Mouse (Mus musculus) lung, embryonic 14.5 days (tissue): ENCODE measurements around the gene Hist1h4a. TPM values are rescaled to one million over a fixed set of nuclear protein-coding genes. Genes with fewer than 3 reads are reported as not detected.
"Not testable (repeated sequence)": the region's sequence is repeated elsewhere in the genome, so short reads cannot be mapped to it uniquely, and the experiment has no call there.

Experiments
- ATAC-seq: fragments of 200-750 bp; cut with Nextera tagmentation; 2 replicates; pipeline ENCODE4 v1.8.0; 2017; ENCODE audit warnings: mild to moderate bottlenecking, moderate TSS enrichment, moderate library complexity; ENCODE audit not compliant: insufficient read depth
- DNase-seq: peaks from one replicate; pipeline ENCODE4 v3.0.0-alpha.2; 2015
- H3K27ac ChIP-seq: fragments of 300-500 bp; sonication (generic); 2 replicates; pipeline ENCODE4 v1.5.1; 2014; ENCODE audit warnings: low read depth, mild to moderate bottlenecking, moderate library complexity
- H3K27me3 ChIP-seq: fragments of 300-500 bp; sonication (generic); 2 replicates; pipeline ENCODE4 v1.6.1; 2014; ENCODE audit warnings: low read length, control low read depth; ENCODE audit not compliant: insufficient read depth
- H3K36me3 ChIP-seq: fragments of 300-500 bp; sonication (generic); 2 replicates; pipeline ENCODE4 v1.6.1; 2014; ENCODE audit warnings: control low read depth; ENCODE audit not compliant: insufficient read depth
- H3K4me1 ChIP-seq: fragments of 300-500 bp; sonication (generic); 2 replicates; pipeline ENCODE4 v1.6.1; 2014; ENCODE audit warnings: antibody characterized with exemption, control low read depth; ENCODE audit not compliant: insufficient read depth
- H3K4me2 ChIP-seq: fragments of 300-500 bp; sonication (generic); 2 replicates; pipeline ENCODE4 v1.6.1; 2014; ENCODE audit warnings: mild to moderate bottlenecking
- H3K4me3 ChIP-seq: fragments of 300-500 bp; sonication (generic); 2 replicates; pipeline ENCODE4 v1.5.1; 2014; ENCODE audit warnings: low read depth, low read length
- H3K9ac ChIP-seq: fragments of 300-500 bp; sonication (generic); 2 replicates; pipeline ENCODE4 v1.6.1; 2014
- H3K9me3 ChIP-seq: fragments of 300-500 bp; sonication (generic); 2 replicates; pipeline ENCODE4 v1.6.1; 2016; ENCODE audit warnings: low read depth, low read length, control low read depth
- CTCF ChIP-seq: IDR thresholded peaks from 2 replicates; pipeline ENCODE4 v1.5.1; 2016; ENCODE audit warnings: antibody characterized with exemption, low read depth
- WGBS: fragments of 180-500 bp; shearing (Covaris S2); extraction: QIAGEN DNeasy Blood & Tissue Kit; methylation state at CpG from one replicate; pipeline ENCODE4 v1.1.7; 2014; 5-methylcytosine and 5-hydroxymethylcytosine counted together
- polyA plus RNA-seq: library from polyadenylated mRNA; unstranded; fragments of >200 nt; fragmentation: Nextera tagmentation; extraction: Ambion mirVana; gene quantifications from 2 replicates; pipeline ENCODE4 v1.2.1, GENCODE M21; 2014

Hist1h4a gene
- polyA plus RNA-seq, 1 experiment from 2014 or later: not detected

GRCm38 (mm10) chr13:23772561-23773313 is 11.7 kb upstream of the Hist1h4a start:
- Histone ChIP-seq H3K4me2 (peak overlapping the region; percentile 45), H3K9me3 (no peaks in the 10 kb centered on the region), H3K36me3 (no peaks in the 10 kb centered on the region), H3K9ac (no peak overlapping the region), H3K27me3 (no peaks in the 10 kb centered on the region), H3K27ac (no peak overlapping the region), H3K4me1 (no peaks in the 10 kb centered on the region), H3K4me3 (peak overlapping the region; percentile 3; the same call in 1 of the 2 replicates)
- ATAC-seq: peak; percentile 98
- 21% methylated on average over 21 of the region's 21 CpGs for WGBS
- peak; percentile 86 for DNase-seq
- TF ChIP-seq CTCF: no peak

- not testable (repeated sequence) for H3K4me1 ChIP-seq, H3K4me2 ChIP-seq, H3K27ac ChIP-seq, H3K9me3 ChIP-seq, ATAC-seq, H3K9ac ChIP-seq, H3K4me3 ChIP-seq, H3K36me3 ChIP-seq, H3K27me3 ChIP-seq, DNase-seq
- 77% methylated on average over 2 of the region's 2 CpGs for WGBS
These were observed 8.6 kb upstream of the Hist1h4a start, which contains the start of gene Trim38 for GRCm38 (mm10) chr13:23769613-23770012. TSS of gene Trim38 (plus strand) at chr13:23769913.

GRCm38 (mm10) chr13:23768834-23769397 is 7.9 kb upstream of the Hist1h4a start:
- Histone ChIP-seq H3K4me2 (no peak overlapping the region), H3K9ac (no peak overlapping the region), H3K27me3 (no peaks in the 10 kb centered on the region), H3K4me1 (peaks cover 4% of the 10 kb centered on the region; the same call in 1 of the 2 replicates), H3K9me3 (no peaks in the 10 kb centered on the region), H3K4me3 (no peak overlapping the region), H3K36me3 (no peaks in the 10 kb centered on the region), H3K27ac (no peak overlapping the region)
- 47% methylated on average over 5 of the region's 5 CpGs for WGBS
- no peak for TF ChIP-seq CTCF
- no peak for ATAC-seq
- no peak for DNase-seq

- TF ChIP-seq CTCF: no peak
- no peak overlapping the region for H3K27ac ChIP-seq
- no peak for DNase-seq
These were observed 5.7 kb upstream of the Hist1h4a start for GRCm38 (mm10) chr13:23766772-23767171.

GRCm38 (mm10) chr13:23765172-23765513 is 4.1 kb upstream of the Hist1h4a start:
- ATAC-seq (no peak), DNase-seq (no peak)
- Histone ChIP-seq H3K27ac (peak overlapping the region; percentile 66; the same call in 1 of the 2 replicates), H3K4me3 (no peak overlapping the region), H3K4me2 (peak overlapping the region; percentile 90; the same call in 1 of the 2 replicates), H3K9ac (0 out of 2 replicates have a peak overlapping the region, but pooled peaks have one; percentile 76), H3K4me1 (peaks cover 5% of the 10 kb centered on the region; the same call in 1 of the 2 replicates), H3K9me3 (no peaks in the 10 kb centered on the region), H3K27me3 (no peaks in the 10 kb centered on the region), H3K36me3 (no peaks in the 10 kb centered on the region)
- WGBS: 44% methylated on average over 1 of the region's 1 CpGs
- TF ChIP-seq CTCF: no peak

More at GRCm38 (mm10) chr13:23766772-23767171, 5.7 kb upstream of the Hist1h4a start:
- Histone ChIP-seq H3K9ac (no peak overlapping the region), H3K36me3 (no peaks in the 10 kb centered on the region), H3K4me1 (peaks cover 5% of the 10 kb centered on the region; the same call in 1 of the 2 replicates), H3K4me3 (no peak overlapping the region), H3K4me2 (no peak overlapping the region), H3K9me3 (no peaks in the 10 kb centered on the region), H3K27me3 (no peaks in the 10 kb centered on the region)
- ATAC-seq: no peak

GRCm38 (mm10) chr13:23764324-23765171 is 3.5 kb upstream of the Hist1h4a start:
- ATAC-seq: no peak

More at GRCm38 (mm10) chr13:23764324-23765171, 3.5 kb upstream of the Hist1h4a start:
- H3K4me2 ChIP-seq: peak overlapping the region; percentile 90
- H3K4me3 ChIP-seq: peak overlapping the region; percentile 54
- no peaks in the 10 kb centered on the region for H3K36me3 ChIP-seq
- no peaks in the 10 kb centered on the region for H3K27me3 ChIP-seq
- 27% methylated on average over 11 of the region's 12 CpGs for WGBS
- H3K4me1 ChIP-seq: peaks cover 5% of the 10 kb centered on the region; the same call in 1 of the 2 replicates
- H3K9me3 ChIP-seq: no peaks in the 10 kb centered on the region
- no peak for TF ChIP-seq CTCF
- DNase-seq: peak; percentile 38
- peak overlapping the region; percentile 76 for H3K9ac ChIP-seq
- H3K27ac ChIP-seq: peak overlapping the region; percentile 99
